Mouse (Mus musculus): ENCODE results near the gene C530008M17Rik. TPM values are rescaled to one million over a fixed set of nuclear protein-coding genes. Genes with fewer than 3 reads are reported as not detected.

Gene C530008M17Rik
- total RNA-seq (2014; rRNA removed) (55.3 and 66.4 TPM in 2 replicates), polyA plus RNA-seq (2015; fragmentation: Nextera tagmentation; extraction: Ambion mirVana) (52.5 and 56.4 TPM in 2 replicates)

- no peak for TF ChIP-seq CTCF (IDR thresholded peaks at IDR 0.05; ENCODE audit: low read depth)
- Histone ChIP-seq H3K27ac (peak within 1 kb of the TSS; percentile 94), H3K4me3 (ENCODE audit: low read length) (peak within 1 kb of the TSS; percentile 93), H3K4me2 (ENCODE audit: low read depth, low read length) (peak within 1 kb of the TSS; percentile 74), H3K9ac (replicated peaks; ENCODE audit: low read length) (peak within 1 kb of the TSS; percentile 97), H3K9me3 (ENCODE audit: low read length) (no peaks in the 10 kb centered on the region), H3K4me1 (ENCODE audit: insufficient read depth, low read length) (0 out of 2 replicates have a peak, but pooled peaks cover 4% of the 10 kb centered on the region), H3K36me3 (ENCODE audit: insufficient read depth, low read length) (no peaks in the 10 kb centered on the region), H3K27me3 (ENCODE audit: insufficient read depth, low read length) (no peaks in the 10 kb centered on the region)
- ATAC-seq (no peak), DNase-seq (ENCODE audit: low spot score) (no peak)
- 78% methylated on average over 2 of the region's 2 CpGs for WGBS
Observed at GRCm38 (mm10) chr5:76656212-76656611, at the start of gene C530008M17Rik. Gene C530008M17Rik, plus strand, starts transcription at chr5:76656512.

- Histone ChIP-seq H3K9ac (replicated peaks; ENCODE audit: low read length) (no peak overlapping the region), H3K9me3 (ENCODE audit: low read length) (no peaks in the 10 kb centered on the region), H3K4me1 (ENCODE audit: insufficient read depth, low read length) (no peaks in the 10 kb centered on the region), H3K4me3 (ENCODE audit: low read length) (no peak overlapping the region), H3K27ac (no peak overlapping the region), H3K36me3 (ENCODE audit: insufficient read depth, low read length) (peaks cover 14% of the 10 kb centered on the region), H3K4me2 (ENCODE audit: low read depth, low read length) (no peak overlapping the region), H3K27me3 (ENCODE audit: insufficient read depth, low read length) (no peaks in the 10 kb centered on the region)
- DNase-seq (ENCODE audit: low spot score) (no peak), ATAC-seq (no peak)
- no peak for TF ChIP-seq CTCF (IDR thresholded peaks at IDR 0.05; ENCODE audit: low read depth)
- 97% methylated on average over 8 of the region's 8 CpGs for WGBS
Observed at GRCm38 (mm10) chr5:76609702-76610370, 46.5 kb upstream of the C530008M17Rik start.

GRCm38 (mm10) chr5:76612867-76613499 lies 43.3 kb upstream of the C530008M17Rik start:
- no peak overlapping the region for H3K27ac ChIP-seq
- DNase-seq (ENCODE audit: low spot score) (no peak), ATAC-seq (no peak)
- H3K36me3 ChIP-seq (ENCODE audit: insufficient read depth, low read length): peaks cover 25% of the 10 kb centered on the region
- H3K4me1 ChIP-seq (ENCODE audit: insufficient read depth, low read length): no peaks in the 10 kb centered on the region
- H3K27me3 ChIP-seq (ENCODE audit: insufficient read depth, low read length): no peaks in the 10 kb centered on the region
- H3K9ac ChIP-seq (replicated peaks; ENCODE audit: low read length): no peak overlapping the region
- H3K4me3 ChIP-seq (ENCODE audit: low read length): no peak overlapping the region
- 88% methylated on average over 6 of the region's 6 CpGs for WGBS
- TF ChIP-seq CTCF (IDR thresholded peaks at IDR 0.05; ENCODE audit: low read depth): no peak
- no peak overlapping the region for H3K4me2 ChIP-seq (ENCODE audit: low read depth, low read length)
- no peaks in the 10 kb centered on the region for H3K9me3 ChIP-seq (ENCODE audit: low read length)

GRCm38 (mm10) chr5:76615276-76615675 lies 41.0 kb upstream of the C530008M17Rik start:
- Histone ChIP-seq H3K27ac (no peak overlapping the region), H3K4me3 (ENCODE audit: low read length) (no peak overlapping the region), H3K4me1 (ENCODE audit: insufficient read depth, low read length) (no peaks in the 10 kb centered on the region), H3K4me2 (ENCODE audit: low read depth, low read length) (no peak overlapping the region), H3K27me3 (ENCODE audit: insufficient read depth, low read length) (no peaks in the 10 kb centered on the region), H3K9ac (replicated peaks; ENCODE audit: low read length) (no peak overlapping the region), H3K36me3 (ENCODE audit: insufficient read depth, low read length) (peaks cover 18% of the 10 kb centered on the region), H3K9me3 (ENCODE audit: low read length) (no peaks in the 10 kb centered on the region)
- no peak for ATAC-seq
- TF ChIP-seq CTCF (IDR thresholded peaks at IDR 0.05; ENCODE audit: low read depth): no peak
- no peak for DNase-seq (ENCODE audit: low spot score)
- 90% methylated on average over 8 of the region's 8 CpGs for WGBS

- Histone ChIP-seq H3K9me3 (ENCODE audit: low read length) (no peaks in the 10 kb centered on the region), H3K4me3 (ENCODE audit: low read length) (no peak overlapping the region), H3K36me3 (ENCODE audit: insufficient read depth, low read length) (peaks cover 18% of the 10 kb centered on the region), H3K27ac (no peak overlapping the region), H3K4me2 (ENCODE audit: low read depth, low read length) (no peak overlapping the region), H3K27me3 (ENCODE audit: insufficient read depth, low read length) (no peaks in the 10 kb centered on the region), H3K4me1 (ENCODE audit: insufficient read depth, low read length) (no peaks in the 10 kb centered on the region), H3K9ac (replicated peaks; ENCODE audit: low read length) (no peak overlapping the region)
- no peak for ATAC-seq
- no peak for DNase-seq (ENCODE audit: low spot score)
- WGBS: 89% methylated on average over 2 of the region's 2 CpGs
- TF ChIP-seq CTCF (IDR thresholded peaks at IDR 0.05; ENCODE audit: low read depth): no peak
Observed at GRCm38 (mm10) chr5:76616196-76616747, 40.0 kb upstream of the C530008M17Rik start.

- Histone ChIP-seq H3K36me3 (ENCODE audit: insufficient read depth, low read length) (peaks cover 19% of the 10 kb centered on the region), H3K27me3 (ENCODE audit: insufficient read depth, low read length) (no peaks in the 10 kb centered on the region), H3K27ac (no peak overlapping the region), H3K4me2 (ENCODE audit: low read depth, low read length) (no peak overlapping the region), H3K4me3 (ENCODE audit: low read length) (no peak overlapping the region), H3K9me3 (ENCODE audit: low read length) (no peaks in the 10 kb centered on the region), H3K4me1 (ENCODE audit: insufficient read depth, low read length) (no peaks in the 10 kb centered on the region), H3K9ac (replicated peaks; ENCODE audit: low read length) (no peak overlapping the region)
- 81% methylated on average over 7 of the region's 7 CpGs for WGBS
- no peak for TF ChIP-seq CTCF (IDR thresholded peaks at IDR 0.05; ENCODE audit: low read depth)
- no peak for ATAC-seq
- DNase-seq (ENCODE audit: low spot score): peak; percentile 3
Observed at GRCm38 (mm10) chr5:76618750-76619149, 37.6 kb upstream of the C530008M17Rik start.

Data from hindbrain, postnatal 0 days (tissue).